Mouse (Mus musculus): ENCODE results near the gene Clmn. TPM values are rescaled to one million over a fixed set of nuclear protein-coding genes. Genes with fewer than 3 reads are reported as not detected.

Gene Clmn
- total RNA-seq (2023) = not detected

GRCm38 (mm10) chr12:104864439-104865165, at the start of gene Clmn:
Clmn (minus strand) TSS chr12:104865076.

DNA sequence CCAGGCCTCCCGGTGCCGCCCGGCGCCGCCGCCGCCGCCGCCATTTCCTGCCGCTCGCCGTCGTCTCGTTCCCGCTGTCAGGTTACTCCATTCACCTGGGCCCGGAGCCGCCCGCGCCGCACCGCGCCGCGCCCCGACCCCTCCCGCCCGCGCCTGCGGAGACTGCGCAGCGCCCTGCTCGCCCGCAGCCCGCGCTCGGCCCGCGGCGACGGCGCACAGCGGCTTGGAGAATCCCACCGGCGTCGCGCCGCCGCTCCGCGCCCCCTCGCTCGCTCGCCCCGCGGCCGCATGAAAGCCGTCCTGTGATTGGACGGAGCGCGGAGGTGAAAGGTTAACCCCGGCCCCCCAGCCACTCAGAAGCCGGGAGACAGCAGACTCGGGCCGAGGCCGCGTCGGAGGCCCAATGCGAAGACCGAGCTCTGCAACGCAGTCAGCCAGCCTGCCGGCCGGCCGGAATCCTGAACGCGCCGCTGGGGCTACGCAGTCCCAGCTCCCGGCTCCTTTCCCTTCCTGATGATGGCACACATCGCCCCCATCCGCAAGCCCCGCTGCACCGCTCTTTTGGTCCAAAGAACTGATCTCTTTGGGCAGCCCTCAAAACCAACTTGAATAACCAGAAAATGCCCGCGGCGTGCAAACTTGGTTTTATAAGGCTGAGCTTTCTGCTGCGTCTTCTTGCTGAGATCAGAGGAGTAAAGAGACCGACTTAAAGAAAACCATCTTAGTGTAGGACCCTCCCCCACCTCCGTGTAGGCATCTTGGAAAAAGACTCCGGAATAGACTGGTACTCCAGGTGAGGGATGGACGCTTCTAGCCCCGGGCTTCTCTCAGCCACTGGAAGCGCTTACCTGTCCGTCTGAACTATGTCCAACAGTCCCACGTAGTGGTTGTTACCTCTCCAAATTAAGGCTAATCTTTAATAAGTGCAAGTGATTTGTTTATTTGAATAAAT, 112.8 kb downstream of the Clmn start, which contains the start of gene Dicer1:
Dicer1 (minus strand) TSS at position 139 of the 952 bp plus-strand sequence.

Other genes starting within 250 kb of the Clmn start
- 100 TPM for gene Dicer1, start 113.1 kb downstream of the Clmn start, total RNA-seq (2023)
- 8.0 TPM for gene Syne3, start 144.7 kb upstream of the Clmn start, total RNA-seq (2023)
- 21.0 TPM for gene Glrx5, start 167.6 kb upstream of the Clmn start, total RNA-seq (2023)